Mouse (Mus musculus) olfactory bulb, adult 2 months (tissue): Measurements from ENCODE around the gene Ears2. TPM values are rescaled to one million over a fixed set of nuclear protein-coding genes. Genes with fewer than 3 reads are reported as not detected.
A peak's percentile ranks its signal among the peaks of the same experiment; 100 is the strongest.

Experiments used
- H3K27ac ChIP-seq: fragments of 200-500 bp; 2 replicates; pipeline ENCODE4 v1.5.1; 2012; ENCODE audit warnings: low read depth, low read length; ENCODE audit not compliant: insufficient read depth
- H3K4me1 ChIP-seq: fragments of 200-500 bp; 2 replicates; pipeline ENCODE4 v1.6.1; 2012; ENCODE audit warnings: low read length; ENCODE audit not compliant: control insufficient read depth, insufficient read depth
- H3K4me3 ChIP-seq: fragments of 200-500 bp; 2 replicates; pipeline ENCODE4 v1.5.1; 2012; ENCODE audit warnings: mild to moderate bottlenecking, low read depth, low read length, moderate library complexity; ENCODE audit not compliant: insufficient read depth
- CTCF ChIP-seq: fragments of 200-500 bp; IDR thresholded peaks from 2 replicates; pipeline ENCODE4 v1.5.1; 2012; ENCODE audit warnings: low read depth, mild to moderate bottlenecking, low read length, moderate library complexity; ENCODE audit not compliant: insufficient read depth
- POLR2A ChIP-seq: fragments of 200-500 bp; IDR thresholded peaks from 2 replicates; pipeline ENCODE4 v1.6.1; 2012; ENCODE audit warnings: mild to moderate bottlenecking, low read depth, low read length, moderate library complexity; ENCODE audit not compliant: insufficient read depth
- WGBS: fragments of 180-500 bp; shearing (Covaris S2); methylation state at CpG from one replicate; pipeline ENCODE4 v1.1.7; 2018; 5-methylcytosine and 5-hydroxymethylcytosine counted together
- polyA plus RNA-seq: library from polyadenylated mRNA; stranded (reverse); fragments of >200 nt; gene quantifications from 2 replicates; pipeline ENCODE4 v1.2.4, GENCODE M21; 2012; ENCODE audit warnings: low replicate concordance; ENCODE audit not compliant: missing spikeins, insufficient read depth, insufficient read length

The Ears2 gene
- polyA plus RNA-seq, 1 experiment, result not detected

DNA sequence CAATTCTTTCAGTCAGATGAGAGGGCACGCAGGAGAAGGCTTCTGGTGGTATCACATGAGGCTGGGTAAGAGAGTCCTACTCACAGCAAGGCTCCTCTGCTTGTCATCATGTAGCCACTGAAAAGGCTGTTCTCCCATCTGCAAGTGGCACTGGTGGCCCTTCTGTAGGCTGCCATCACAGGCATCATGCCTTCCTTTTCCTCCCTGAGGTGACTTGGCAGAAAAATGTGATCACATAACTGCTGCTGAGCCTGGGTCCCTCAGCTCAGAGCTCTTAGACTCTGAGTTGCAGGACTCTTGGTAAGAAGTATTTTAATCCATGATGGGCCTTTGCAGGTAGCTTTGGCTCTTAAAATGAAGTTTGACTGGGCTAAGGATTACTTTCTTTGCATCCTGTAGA lies 14.0 kb upstream of the Ears2 start:
- H3K4me1 ChIP-seq, result no peaks in the 10 kb centered on the region
- no peak overlapping the region for H3K27ac ChIP-seq
- 95% methylated on average over 1 of the region's 1 CpGs for WGBS
- no peak overlapping the region for H3K4me3 ChIP-seq
- TF ChIP-seq CTCF, result no peak
- no peak for TF ChIP-seq POLR2A

DNA sequence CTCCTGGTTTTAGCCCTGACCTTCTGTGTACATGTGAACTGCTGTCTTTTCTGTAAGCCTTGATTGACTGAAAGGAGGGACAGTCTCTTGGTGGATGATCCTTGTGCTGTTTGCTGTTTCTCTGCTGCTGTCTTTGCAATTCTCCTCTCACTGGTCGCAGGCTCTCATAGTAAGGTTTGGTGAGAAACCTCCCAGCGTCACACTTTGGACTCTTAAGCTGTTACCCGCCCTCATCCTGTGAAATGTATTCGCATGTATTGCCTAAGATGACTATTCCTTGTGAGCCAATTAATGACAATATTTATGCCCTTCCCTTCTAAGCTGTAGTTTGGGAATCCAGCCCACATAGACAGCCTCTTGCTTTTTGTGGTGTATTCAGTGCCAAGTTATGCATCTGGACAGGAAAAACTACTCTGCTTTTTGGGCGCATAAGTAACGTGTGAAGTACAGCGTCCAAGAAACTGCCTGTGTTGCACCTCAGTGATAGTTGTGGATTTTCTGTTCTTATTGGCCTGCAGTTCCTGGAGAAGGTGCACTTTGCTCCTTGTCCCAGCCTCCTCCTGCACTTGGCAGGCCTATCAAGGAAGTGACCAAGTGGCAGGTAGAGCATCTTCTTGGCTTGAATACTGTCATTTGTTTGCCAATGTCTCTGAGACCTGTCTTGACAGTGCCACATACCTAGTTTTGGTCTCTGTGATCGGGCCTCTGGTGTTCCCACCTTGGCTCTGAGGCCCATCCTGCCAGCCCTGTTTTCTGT lies 12.9 kb upstream of the Ears2 start:
- WGBS, result 79% methylated on average over 8 of the region's 8 CpGs
- H3K4me1 ChIP-seq, result no peaks in the 10 kb centered on the region

DNA sequence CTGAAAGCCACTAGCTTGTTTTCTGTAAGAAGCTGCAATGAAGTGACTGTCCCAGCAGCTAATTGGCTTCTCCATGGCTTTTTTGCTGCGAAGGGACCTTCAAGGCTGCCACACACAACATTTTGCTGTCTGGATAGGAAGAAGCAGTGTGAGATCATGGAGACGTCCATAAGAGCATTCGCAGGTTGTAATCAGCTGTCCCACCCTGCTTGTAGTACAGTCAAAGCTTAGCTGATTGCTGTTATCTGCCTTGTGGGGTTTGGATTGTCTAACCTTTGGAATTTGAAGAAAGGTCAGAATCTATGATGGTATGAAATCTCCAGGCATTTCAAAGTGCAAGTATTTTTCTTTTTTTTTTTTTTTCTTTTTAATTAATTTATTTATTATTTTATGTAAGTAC lies 7.3 kb upstream of the Ears2 start:
- no peak overlapping the region for H3K4me3 ChIP-seq
- no peak for TF ChIP-seq POLR2A
- TF ChIP-seq CTCF, result no peak
- WGBS, result 82% methylated on average over 3 of the region's 3 CpGs

More for the DNA sequence above, 12.9 kb upstream of the Ears2 start:
- no peak overlapping the region for H3K4me3 ChIP-seq
- TF ChIP-seq CTCF (no peak), POLR2A (no peak)
- H3K27ac ChIP-seq, result no peak overlapping the region

DNA sequence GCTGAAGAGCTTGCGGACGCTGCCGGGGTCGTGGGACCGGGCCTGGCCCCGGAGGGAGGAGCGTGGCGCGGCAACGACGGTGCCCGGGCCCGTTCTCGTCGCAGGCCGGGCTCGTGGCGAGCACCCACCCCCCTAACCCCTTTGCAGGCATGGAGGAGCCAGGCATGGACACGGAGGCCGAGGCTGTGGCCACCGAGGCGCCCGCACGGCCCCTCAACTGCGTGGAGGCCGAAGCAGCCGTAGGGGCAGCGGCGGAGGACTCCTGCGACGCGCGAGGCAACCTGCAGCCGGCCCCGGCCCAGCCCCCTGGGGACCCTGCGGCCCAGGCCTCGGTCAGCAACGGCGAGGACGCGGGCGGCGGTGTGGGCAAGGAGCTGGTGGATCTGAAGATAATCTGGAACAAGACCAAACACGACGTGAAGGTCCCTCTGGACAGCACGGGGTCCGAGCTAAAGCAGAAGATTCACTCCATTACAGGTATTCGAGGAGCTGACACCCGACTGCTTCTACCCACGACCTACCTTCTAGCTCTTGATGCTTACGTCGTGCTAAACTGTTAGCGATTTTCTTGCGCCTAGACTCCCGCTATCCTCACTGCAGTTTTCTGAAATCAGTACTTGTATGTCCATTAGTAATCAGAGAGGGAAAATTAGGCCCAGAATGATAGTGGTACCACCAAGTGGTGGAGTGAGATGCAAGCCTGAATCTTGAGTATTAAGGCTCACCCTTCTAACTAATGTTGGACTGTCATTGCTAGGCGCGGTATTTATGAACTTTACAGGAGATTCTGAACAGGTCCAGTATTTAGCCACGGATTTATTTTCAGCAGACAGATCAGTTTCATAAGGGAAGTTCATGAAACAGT lies 686 bp upstream of the Ears2 start:
- TF ChIP-seq POLR2A (no peak), CTCF (no peak)
- 1% methylated on average over 58 of the region's 58 CpGs for WGBS
- Histone ChIP-seq H3K27ac (peak overlapping the region; percentile 67), H3K4me3 (peak overlapping the region; percentile 90), H3K4me1 (peaks cover 3% of the 10 kb centered on the region)

More for the DNA sequence above, 7.3 kb upstream of the Ears2 start:
- H3K27ac ChIP-seq, result no peak overlapping the region
- no peaks in the 10 kb centered on the region for H3K4me1 ChIP-seq

DNA sequence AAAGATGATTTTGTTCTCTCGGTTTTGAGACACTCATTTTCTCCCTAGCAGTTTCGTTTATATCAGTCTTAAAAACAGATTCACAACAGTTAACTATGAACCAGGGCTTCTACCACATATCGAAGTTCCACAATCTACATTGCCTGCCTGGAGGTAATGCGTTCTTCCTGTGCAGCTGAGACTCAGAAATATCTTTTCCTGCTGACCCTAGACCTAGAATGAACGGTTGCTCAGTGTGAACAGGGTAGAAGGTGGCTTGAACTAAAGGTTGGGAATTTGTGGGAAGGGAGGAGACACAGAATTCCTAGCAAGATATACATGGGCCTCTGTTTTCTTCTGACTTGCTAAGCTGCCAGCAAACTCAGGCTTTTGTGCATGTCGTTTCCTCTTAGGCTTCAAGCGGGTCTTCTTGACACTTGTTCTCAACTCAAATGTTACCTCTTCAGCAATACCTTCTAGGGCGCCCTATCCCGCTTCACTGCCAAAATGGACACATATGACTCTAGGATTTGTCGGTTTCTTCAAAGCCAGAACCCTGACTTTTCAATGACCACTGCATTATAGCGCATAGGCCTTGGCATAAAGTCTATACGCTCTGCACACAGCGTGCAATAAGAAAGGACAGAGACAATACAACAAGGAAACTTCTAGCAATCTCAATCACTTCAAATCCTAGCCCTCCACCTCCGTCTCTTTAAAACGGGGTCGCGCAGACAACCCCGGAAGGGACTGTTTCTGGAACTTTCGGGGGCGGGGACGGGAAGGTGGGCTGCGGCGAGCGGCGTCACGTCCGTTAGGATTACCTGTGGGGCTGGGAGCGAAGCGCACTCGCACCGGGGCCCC lies 740 bp downstream of the Ears2 start:
- peaks cover 3% of the 10 kb centered on the region for H3K4me1 ChIP-seq
- peak overlapping the region; percentile 83 for H3K27ac ChIP-seq
- TF ChIP-seq CTCF, result no peak
- TF ChIP-seq POLR2A, result no peak
- WGBS, result 14% methylated on average over 31 of the region's 31 CpGs
- H3K4me3 ChIP-seq, result peak overlapping the region; percentile 90

DNA sequence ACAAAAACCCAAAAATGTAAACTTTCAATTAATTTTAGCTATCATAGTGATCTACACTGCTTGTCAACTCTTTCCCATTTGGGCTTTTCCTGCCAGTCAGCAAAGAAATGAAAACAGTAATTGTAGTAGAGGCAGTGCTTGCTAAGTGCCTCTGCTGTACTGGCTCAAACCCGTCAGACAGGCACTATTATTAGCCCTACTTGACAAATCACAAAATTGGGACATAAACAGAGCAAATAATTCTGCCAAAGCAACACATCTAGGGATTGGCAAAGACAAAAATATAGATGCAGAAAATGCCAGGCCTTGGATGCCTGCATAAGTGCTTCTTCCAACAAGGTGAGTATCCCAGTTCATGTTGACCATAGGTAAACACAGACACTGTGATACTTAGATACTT lies 1.4 kb downstream of the Ears2 start:
- 49% methylated on average over 1 of the region's 1 CpGs for WGBS
- Histone ChIP-seq H3K4me1 (peaks cover 3% of the 10 kb centered on the region), H3K4me3 (no peak overlapping the region), H3K27ac (no peak overlapping the region)
- TF ChIP-seq CTCF, result no peak
- TF ChIP-seq POLR2A, result no peak

DNA sequence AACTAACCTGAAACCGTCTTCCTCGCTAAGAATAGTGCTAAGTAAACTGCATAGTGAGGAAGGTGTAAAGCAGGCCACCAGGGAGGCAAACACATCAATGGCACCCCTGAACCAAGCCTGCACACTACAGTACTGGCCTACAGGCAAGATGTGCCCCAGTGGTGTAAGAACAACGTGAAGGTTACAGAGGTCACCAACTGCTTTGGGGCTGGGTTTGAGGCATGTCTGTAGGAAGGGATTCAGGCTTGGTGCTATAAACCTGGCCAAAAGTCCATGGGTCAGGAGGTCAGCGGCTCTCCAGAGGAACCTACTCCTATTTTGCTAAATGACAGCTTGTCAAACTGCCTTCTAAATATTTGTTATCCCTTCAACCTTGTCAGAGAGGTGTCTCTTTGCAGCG lies 10.4 kb downstream of the Ears2 start:
- TF ChIP-seq POLR2A (no peak), CTCF (no peak)
- Histone ChIP-seq H3K4me3 (no peak overlapping the region), H3K4me1 (no peaks in the 10 kb centered on the region), H3K27ac (no peak overlapping the region)
- 96% methylated on average over 5 of the region's 5 CpGs for WGBS

DNA sequence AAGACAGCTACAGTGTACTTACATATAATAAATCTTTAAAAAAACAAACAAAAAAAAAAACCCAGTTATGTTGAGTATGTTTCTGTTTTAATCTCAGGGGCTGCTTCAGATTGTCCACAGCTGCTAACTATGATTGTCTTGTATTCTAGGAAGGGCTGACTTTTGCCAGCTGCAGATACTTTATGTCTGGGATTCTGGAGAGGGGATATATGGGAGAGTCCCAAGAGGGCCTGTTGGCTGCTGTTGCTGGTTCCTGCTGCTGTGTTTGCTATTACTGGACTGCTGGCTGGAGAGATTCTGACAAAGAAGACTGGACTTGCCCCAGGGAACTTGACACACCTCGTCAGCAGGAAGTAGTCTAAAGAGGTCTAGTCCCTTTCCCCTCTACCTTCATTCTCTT lies 16.2 kb downstream of the Ears2 start:
- TF ChIP-seq CTCF (no peak), POLR2A (no peak)
- Histone ChIP-seq H3K4me3 (no peak overlapping the region), H3K4me1 (no peaks in the 10 kb centered on the region), H3K27ac (no peak overlapping the region)
- WGBS, result 81% methylated on average over 1 of the region's 1 CpGs

DNA sequence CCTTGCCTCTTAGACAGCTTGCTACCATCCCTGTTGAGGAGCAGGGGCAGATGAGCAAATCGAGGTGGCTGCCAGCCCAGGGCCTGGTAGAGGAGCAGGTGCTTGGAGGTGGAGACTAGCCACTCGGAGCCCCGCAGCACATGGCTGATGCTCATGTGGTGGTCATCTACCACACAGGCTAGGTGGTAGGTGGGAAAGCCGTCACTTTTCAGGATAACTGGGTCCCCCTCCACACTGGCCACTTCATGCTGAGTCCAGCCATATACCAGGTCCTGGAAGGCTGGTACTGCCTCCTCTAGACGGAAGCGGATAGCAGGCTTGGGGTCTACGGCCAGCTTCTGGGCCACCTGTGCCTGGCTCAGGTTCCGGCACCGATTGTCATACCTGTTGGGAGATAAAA lies 18.9 kb downstream of the Ears2 start:
- no peak for TF ChIP-seq CTCF
- TF ChIP-seq POLR2A, result no peak
- Histone ChIP-seq H3K4me3 (no peak overlapping the region), H3K27ac (no peak overlapping the region), H3K4me1 (0 out of 2 replicates have a peak, but pooled peaks cover 3% of the 10 kb centered on the region)
- 96% methylated on average over 9 of the region's 9 CpGs for WGBS
